Mouse (Mus musculus) spleen, adult 2 months (tissue): Measurements from ENCODE around the gene Gpc6. TPM values are rescaled to one million over a fixed set of nuclear protein-coding genes. Genes with fewer than 3 reads are reported as not detected.

Experiments used
- DNase-seq, 2 experiments: peaks; one replicate each; pipeline versions ENCODE4 v3.0.0 to v3.0.0-alpha.2; 2012 to 2021; ENCODE audit warnings: low spot score in 2 of 2, low read depth in 1 of 2
- H3K27ac ChIP-seq: fragments of 200-500 bp; 2 replicates; pipeline ENCODE4 v1.5.1; 2012; ENCODE audit warnings: low read length, inconsistent platforms; ENCODE audit not compliant: insufficient read depth
- H3K27me3 ChIP-seq: fragments of 200-500 bp; 2 replicates; pipeline ENCODE4 v1.6.1; 2012; ENCODE audit warnings: mild to moderate bottlenecking, moderate library complexity, low read length, inconsistent platforms; ENCODE audit not compliant: control insufficient read depth, insufficient read depth
- H3K36me3 ChIP-seq: fragments of 200-500 bp; 2 replicates; pipeline ENCODE4 v1.6.1; 2012; ENCODE audit warnings: mild to moderate bottlenecking, low read length, inconsistent platforms; ENCODE audit not compliant: control insufficient read depth, insufficient read depth
- H3K4me1 ChIP-seq: fragments of 200-500 bp; 2 replicates; pipeline ENCODE4 v1.6.1; 2011; ENCODE audit warnings: inconsistent platforms; ENCODE audit not compliant: control insufficient read depth, insufficient read depth, insufficient read length
- H3K4me3 ChIP-seq: fragments of 200-500 bp; 2 replicates; pipeline ENCODE4 v1.5.1; 2011; ENCODE audit warnings: mild to moderate bottlenecking, inconsistent platforms; ENCODE audit not compliant: insufficient read depth, insufficient read length; ENCODE audit errors: extremely low read depth
- CTCF ChIP-seq: fragments of 200-500 bp; IDR thresholded peaks from 2 replicates; pipeline ENCODE4 v1.5.1; 2011; ENCODE audit warnings: mild to moderate bottlenecking, inconsistent platforms; ENCODE audit not compliant: insufficient read depth, insufficient read length, insufficient replicate concordance; ENCODE audit errors: extremely low read depth
- POLR2A ChIP-seq: fragments of 200-500 bp; IDR thresholded peaks from 2 replicates; pipeline ENCODE4 v1.6.1; 2011; ENCODE audit warnings: low read depth, low read length, inconsistent platforms
- WGBS: fragments of 180-500 bp; shearing (Covaris S2); methylation state at CpG from one replicate; pipeline ENCODE4 v1.1.7; 2018; 5-methylcytosine and 5-hydroxymethylcytosine counted together
- polyA plus RNA-seq: library from polyadenylated mRNA; depleted of rRNA; stranded (reverse); fragments of >200 nt; gene quantifications from 2 replicates; pipeline ENCODE4 v1.2.3, GENCODE M21; 2012

Gene Gpc6
- polyA plus RNA-seq, 1 experiment: 0.67 TPM

GRCm38 (mm10) chr14:117951686-117952085, 1026.6 kb downstream of the Gpc6 start:
- TF ChIP-seq POLR2A (no peak), CTCF (no peak)
- H3K4me3 ChIP-seq: no peak overlapping the region
- WGBS: 31% methylated on average over 5 of the region's 5 CpGs
- H3K27me3 ChIP-seq: no peaks in the 10 kb centered on the region
- H3K4me1 ChIP-seq: no peaks in the 10 kb centered on the region
- no peak for DNase-seq
- no peaks in the 10 kb centered on the region for H3K36me3 ChIP-seq
- no peak overlapping the region for H3K27ac ChIP-seq

- TF ChIP-seq POLR2A (no peak), CTCF (no peak)
- H3K4me3 ChIP-seq: no peak overlapping the region
- H3K36me3 ChIP-seq: no peaks in the 10 kb centered on the region
- WGBS: 92% methylated on average over 3 of the region's 3 CpGs
- H3K4me1 ChIP-seq: no peaks in the 10 kb centered on the region
- no peaks in the 10 kb centered on the region for H3K27me3 ChIP-seq
- no peak overlapping the region for H3K27ac ChIP-seq
- no peak for DNase-seq
Observed at GRCm38 (mm10) chr14:117956051-117956450, 1030.9 kb downstream of the Gpc6 start.

GRCm38 (mm10) chr14:117958389-117958788, 1033.3 kb downstream of the Gpc6 start:
- Histone ChIP-seq H3K4me1 (no peaks in the 10 kb centered on the region), H3K27me3 (no peaks in the 10 kb centered on the region), H3K4me3 (no peak overlapping the region), H3K36me3 (no peaks in the 10 kb centered on the region), H3K27ac (no peak overlapping the region)
- 92% methylated on average over 11 of the region's 11 CpGs for WGBS
- TF ChIP-seq CTCF: no peak
- no peak for TF ChIP-seq POLR2A
- no peak for DNase-seq

- 85% methylated on average over 6 of the region's 6 CpGs for WGBS
- TF ChIP-seq CTCF (no peak), POLR2A (no peak)
Observed at GRCm38 (mm10) chr14:117961267-117961666, 1036.2 kb downstream of the Gpc6 start.

GRCm38 (mm10) chr14:117961844-117962243, 1036.7 kb downstream of the Gpc6 start:
- 82% methylated on average over 6 of the region's 6 CpGs for WGBS
- H3K27me3 ChIP-seq: no peaks in the 10 kb centered on the region
- no peak overlapping the region for H3K4me3 ChIP-seq

More at GRCm38 (mm10) chr14:117961267-117961666, 1036.2 kb downstream of the Gpc6 start:
- no peaks in the 10 kb centered on the region for H3K36me3 ChIP-seq
- no peaks in the 10 kb centered on the region for H3K4me1 ChIP-seq
- DNase-seq: no peak
- H3K27ac ChIP-seq: no peak overlapping the region
- H3K27me3 ChIP-seq: no peaks in the 10 kb centered on the region
- H3K4me3 ChIP-seq: no peak overlapping the region

GRCm38 (mm10) chr14:117962453-117962852, 1037.3 kb downstream of the Gpc6 start:
- 72% methylated on average over 4 of the region's 4 CpGs for WGBS
- DNase-seq: no peak
- Histone ChIP-seq H3K4me1 (no peaks in the 10 kb centered on the region), H3K27ac (no peak overlapping the region), H3K4me3 (no peak overlapping the region), H3K27me3 (no peaks in the 10 kb centered on the region), H3K36me3 (no peaks in the 10 kb centered on the region)
- TF ChIP-seq CTCF (no peak), POLR2A (no peak)

More at GRCm38 (mm10) chr14:117961844-117962243, 1036.7 kb downstream of the Gpc6 start:
- Histone ChIP-seq H3K36me3 (no peaks in the 10 kb centered on the region), H3K27ac (no peak overlapping the region), H3K4me1 (no peaks in the 10 kb centered on the region)
- DNase-seq: no peak
- TF ChIP-seq CTCF: no peak
- no peak for TF ChIP-seq POLR2A

GRCm38 (mm10) chr14:117972576-117972975, 1047.5 kb downstream of the Gpc6 start:
- no peak for DNase-seq
- no peaks in the 10 kb centered on the region for H3K4me1 ChIP-seq
- H3K27me3 ChIP-seq: no peaks in the 10 kb centered on the region
- WGBS: 88% methylated on average over 5 of the region's 5 CpGs
- no peak overlapping the region for H3K4me3 ChIP-seq
- TF ChIP-seq CTCF: no peak
- no peak for TF ChIP-seq POLR2A
- H3K27ac ChIP-seq: no peak overlapping the region
- no peaks in the 10 kb centered on the region for H3K36me3 ChIP-seq
